Mouse (Mus musculus) megakaryocyte progenitor cell, adult 5-6 weeks (primary cell): ENCODE results near the gene Lrrc66. TPM values are rescaled to one million over a fixed set of nuclear protein-coding genes. Genes with fewer than 3 reads are reported as not detected.

Experiments used
- ATAC-seq: replicated peaks from 2 replicates; pipeline ENCODE4 v1.8.0; 2016; ENCODE audit warnings: mild to moderate bottlenecking, moderate TSS enrichment, inconsistent platforms; ENCODE audit not compliant: poor library complexity
- total RNA-seq, 2 experiments: library from RNA; stranded (forward) in 1 of 2; stranded (reverse) in 1 of 2; fragments of 157-497, 149-512 nt in 1 of 2; fragments of 200-1000 nt in 1 of 2; gene quantifications; 2 replicates each; pipeline versions ENCODE4 v1.2.3 to v1.2.4; 2015 to 2017

Lrrc66 gene
- total RNA-seq, 2 experiments from 2014 or later = 0.96 TPM

- ATAC-seq = no peak
Measured at GRCm38 (mm10) chr5:73566119-73566518, 66.2 kb downstream of the Lrrc66 start.

- ATAC-seq = no peak
Measured at GRCm38 (mm10) chr5:73564038-73564437, 68.3 kb downstream of the Lrrc66 start.

GRCm38 (mm10) chr5:73558756-73559155 lies 73.6 kb downstream of the Lrrc66 start:
- no peak for ATAC-seq

GRCm38 (mm10) chr5:73556733-73557425 lies 75.4 kb downstream of the Lrrc66 start:
- ATAC-seq = no peak

Other genes with a start within 250 kb of the Lrrc66 start
- not detected in 2 replicates for gene Cwh43, start 226.5 kb downstream of the Lrrc66 start, total RNA-seq (2015)
- not detected in 2 replicates for gene Cwh43, start 226.5 kb downstream of the Lrrc66 start, total RNA-seq (2017)
- gene Dcun1d4, start 151.5 kb downstream of the Lrrc66 start, total RNA-seq (2015) = 3.5 and 11.1 TPM in 2 replicates
- gene Dcun1d4, start 151.5 kb downstream of the Lrrc66 start, total RNA-seq (2017) = 6.6 and 19.9 TPM in 2 replicates
- gene Sgcb, start 15.3 kb upstream of the Lrrc66 start, total RNA-seq (2015) = 4.4 and 7.3 TPM in 2 replicates
- gene Sgcb, start 15.3 kb upstream of the Lrrc66 start, total RNA-seq (2017) = 3.7 and 4.3 TPM in 2 replicates
- 0.07 TPM in 1 of 2 replicates, not detected in the other for gene Spata18, start 18.9 kb upstream of the Lrrc66 start, total RNA-seq (2015)
- gene Spata18, start 18.9 kb upstream of the Lrrc66 start, total RNA-seq (2017) = not detected in 2 replicates